Mouse (Mus musculus) neutrophil, adult 5-6 weeks (primary cell): ENCODE data around the gene Aknad1. TPM values are rescaled to one million over a fixed set of nuclear protein-coding genes. Genes with fewer than 3 reads are reported as not detected.

Experiments
- ATAC-seq: fragments of 151-379, 151-347 bp; 2 replicates; pipeline ENCODE4 v1.8.0; 2017; ENCODE audit warnings: mild to moderate bottlenecking, moderate TSS enrichment; ENCODE audit not compliant: insufficient number of reproducible peaks, poor library complexity, low FRiP score, severe bottlenecking; ENCODE audit errors: extremely low read depth
- total RNA-seq: library from RNA; stranded (forward); fragments of 200-1000 nt; gene quantifications from 2 replicates; pipeline ENCODE4 v1.2.3, GENCODE M21; 2017

Aknad1 gene
- total RNA-seq, 1 experiment from 2014 or later: not detected

DNA sequence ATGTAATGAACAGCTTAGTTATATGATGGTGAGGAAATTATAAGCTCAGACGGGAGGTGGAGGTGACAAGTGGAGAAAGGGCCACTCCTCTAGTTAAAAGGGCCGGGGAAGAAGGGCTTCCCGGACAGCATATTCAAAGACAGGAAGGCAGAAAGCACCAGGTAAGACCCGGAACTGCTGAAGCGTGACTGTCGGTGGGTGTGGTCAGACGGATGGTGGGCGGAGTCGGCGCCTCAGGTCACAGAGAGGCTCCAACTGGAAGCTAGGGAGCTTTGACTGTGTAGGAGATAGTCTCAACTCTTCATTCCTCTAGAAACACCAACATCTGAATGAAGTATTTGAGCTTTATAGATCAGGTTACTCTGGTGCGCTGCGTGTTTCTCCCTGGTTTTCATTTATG, 9.1 kb upstream of the Aknad1 start:
- no peak for ATAC-seq

DNA sequence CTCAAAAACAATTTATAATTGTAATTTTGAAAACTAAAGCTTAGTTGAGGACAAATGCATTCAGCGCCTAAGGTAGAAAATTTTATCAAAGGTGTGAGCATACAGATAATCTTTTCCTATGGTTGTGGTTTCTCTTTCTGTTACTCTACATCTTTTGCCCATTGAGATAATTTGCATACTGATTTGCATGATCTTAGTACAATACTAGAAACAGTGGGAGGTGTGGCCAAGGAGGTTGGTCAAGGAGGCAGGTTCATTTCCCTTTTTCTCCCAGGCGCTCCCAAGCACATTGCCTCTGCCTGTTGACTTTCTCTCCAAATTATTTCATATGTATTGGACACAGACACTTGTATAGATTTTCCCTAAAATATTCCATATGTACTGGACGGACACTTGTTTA, 1.7 kb upstream of the Aknad1 start:
- ATAC-seq: no peak

DNA sequence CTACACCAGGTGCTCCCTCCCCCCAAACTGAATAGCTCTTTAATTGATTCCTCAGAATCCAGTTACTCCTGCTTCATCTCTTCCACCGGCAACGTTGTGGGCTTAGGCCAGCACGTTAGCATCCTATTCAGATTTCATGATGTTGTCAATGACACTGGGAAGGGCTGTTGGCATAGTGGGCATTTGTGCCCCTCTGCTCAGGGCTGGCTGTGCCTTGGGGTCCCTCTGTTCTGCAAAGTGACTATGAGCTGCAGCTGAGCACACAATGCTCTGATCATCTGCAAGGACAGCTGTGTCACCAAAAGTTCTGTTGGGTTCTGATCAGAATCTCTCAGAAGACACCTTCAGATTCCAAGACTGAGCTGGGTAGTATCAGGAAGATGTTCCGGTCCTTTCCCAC, 4.6 kb downstream of the Aknad1 start:
- no peak for ATAC-seq

DNA sequence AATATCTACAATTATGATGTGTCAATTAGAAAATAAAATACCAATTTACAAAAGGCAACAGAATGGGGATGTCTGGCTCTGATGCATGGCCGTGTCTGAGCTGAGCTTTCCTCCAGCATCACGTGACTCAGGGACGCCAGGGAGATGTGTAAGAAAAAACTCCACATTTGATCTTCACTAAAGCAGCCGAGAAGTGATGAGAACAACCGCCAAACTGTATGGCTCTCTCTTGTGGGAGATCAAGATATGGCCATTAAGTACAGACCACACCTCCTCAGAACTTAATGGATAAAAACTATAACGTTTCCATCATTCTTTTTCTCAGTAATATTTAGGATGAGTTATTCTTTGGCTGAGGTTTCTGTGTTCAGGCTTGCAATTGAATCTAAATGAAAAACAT, 11.6 kb downstream of the Aknad1 start:
- no peak for ATAC-seq

DNA sequence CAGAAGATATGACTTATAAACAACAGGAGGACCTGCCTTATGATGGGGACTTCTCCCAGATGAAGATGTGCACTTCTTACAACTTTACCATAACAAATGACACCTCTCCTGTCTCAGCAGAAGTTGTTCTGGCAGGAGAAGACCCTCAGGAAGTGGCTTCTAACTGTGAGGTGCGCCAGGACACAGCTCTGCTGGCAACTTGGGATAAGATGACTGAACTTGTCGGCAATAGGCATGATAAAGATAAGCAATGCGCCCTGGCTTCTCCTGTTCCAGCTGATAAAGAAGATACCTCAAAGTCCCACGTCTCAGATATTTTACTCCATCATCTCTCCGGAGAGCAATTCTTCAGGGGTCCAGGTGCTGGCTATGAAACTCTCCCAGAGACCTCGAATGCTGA, 12.2 kb downstream of the Aknad1 start:
- ATAC-seq: no peak

DNA sequence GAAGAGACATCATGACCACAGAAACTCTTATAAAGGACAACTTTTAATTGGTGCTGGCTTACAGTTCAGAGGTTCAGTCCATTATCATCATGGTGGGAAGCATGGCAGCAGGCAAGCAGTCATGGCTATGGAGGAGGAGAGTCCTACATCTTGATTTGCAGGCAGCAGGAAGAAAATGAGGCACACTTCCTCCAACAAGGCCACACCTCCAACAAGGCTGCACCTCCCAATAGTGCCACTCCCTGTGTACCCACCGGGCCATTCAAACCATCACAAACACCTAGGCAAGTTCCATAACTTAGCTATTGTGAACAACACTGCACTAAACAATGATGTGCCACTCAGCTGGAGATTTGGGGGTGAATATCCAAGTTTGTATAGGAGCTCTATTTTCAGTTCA, 15.1 kb downstream of the Aknad1 start:
- no peak for ATAC-seq

DNA sequence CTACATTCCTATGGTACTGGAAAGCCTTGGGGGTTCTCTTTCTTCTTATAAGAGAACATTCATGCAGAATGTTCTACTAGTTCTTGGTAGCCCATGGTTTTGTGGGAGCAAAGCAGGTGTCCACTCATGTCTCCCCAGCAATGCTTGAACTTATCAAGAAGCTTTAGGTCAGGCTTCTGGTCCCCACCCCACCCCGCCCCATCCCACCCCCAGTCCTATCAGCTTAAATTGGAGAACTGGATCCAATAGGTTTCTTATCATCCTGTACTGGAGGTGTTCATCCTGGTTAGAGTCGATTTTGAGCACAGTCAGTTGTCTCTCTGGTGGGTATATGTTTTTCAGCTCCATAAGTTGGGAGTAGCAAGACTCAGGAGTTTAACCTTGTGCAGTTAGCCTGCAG, 16.1 kb downstream of the Aknad1 start:
- no peak for ATAC-seq

DNA sequence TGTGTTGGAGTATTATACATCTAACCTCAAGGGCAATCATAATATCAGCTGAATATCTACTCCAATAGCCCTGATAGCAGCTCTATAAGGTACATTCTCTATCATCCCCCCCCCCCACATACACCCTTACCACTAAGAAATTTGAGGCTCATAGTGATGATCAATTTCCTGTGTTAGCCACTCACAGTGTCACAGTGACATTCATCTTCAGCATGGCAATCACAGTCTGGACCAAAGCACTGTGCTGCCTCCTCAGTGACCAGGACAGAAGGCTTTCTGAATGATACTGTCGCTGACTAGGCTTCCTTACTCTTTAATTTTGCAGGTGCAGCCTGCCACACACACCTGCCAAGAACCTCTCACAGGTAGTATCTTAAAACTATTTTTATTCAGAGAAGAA, 16.7 kb downstream of the Aknad1 start:
- no peak for ATAC-seq

DNA sequence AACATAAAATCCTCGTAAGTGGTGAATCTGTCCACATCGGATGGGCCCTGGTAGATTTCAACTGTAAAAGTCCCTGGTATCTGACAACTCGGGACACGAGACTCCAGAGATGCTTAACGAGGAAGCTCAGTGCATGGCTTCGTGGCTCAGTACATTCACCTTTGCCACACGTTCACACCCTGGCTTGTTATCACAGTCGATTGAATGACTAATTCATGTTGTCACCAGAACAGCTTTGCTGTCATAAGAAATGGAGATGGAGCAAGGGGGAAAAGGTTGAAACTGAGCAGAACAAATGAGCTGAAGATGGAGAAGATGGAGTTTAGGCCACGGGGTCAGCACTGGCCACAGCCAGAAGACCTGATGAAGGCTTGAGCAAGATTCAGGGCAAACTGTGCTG, 18.1 kb downstream of the Aknad1 start:
- no peak for ATAC-seq

DNA sequence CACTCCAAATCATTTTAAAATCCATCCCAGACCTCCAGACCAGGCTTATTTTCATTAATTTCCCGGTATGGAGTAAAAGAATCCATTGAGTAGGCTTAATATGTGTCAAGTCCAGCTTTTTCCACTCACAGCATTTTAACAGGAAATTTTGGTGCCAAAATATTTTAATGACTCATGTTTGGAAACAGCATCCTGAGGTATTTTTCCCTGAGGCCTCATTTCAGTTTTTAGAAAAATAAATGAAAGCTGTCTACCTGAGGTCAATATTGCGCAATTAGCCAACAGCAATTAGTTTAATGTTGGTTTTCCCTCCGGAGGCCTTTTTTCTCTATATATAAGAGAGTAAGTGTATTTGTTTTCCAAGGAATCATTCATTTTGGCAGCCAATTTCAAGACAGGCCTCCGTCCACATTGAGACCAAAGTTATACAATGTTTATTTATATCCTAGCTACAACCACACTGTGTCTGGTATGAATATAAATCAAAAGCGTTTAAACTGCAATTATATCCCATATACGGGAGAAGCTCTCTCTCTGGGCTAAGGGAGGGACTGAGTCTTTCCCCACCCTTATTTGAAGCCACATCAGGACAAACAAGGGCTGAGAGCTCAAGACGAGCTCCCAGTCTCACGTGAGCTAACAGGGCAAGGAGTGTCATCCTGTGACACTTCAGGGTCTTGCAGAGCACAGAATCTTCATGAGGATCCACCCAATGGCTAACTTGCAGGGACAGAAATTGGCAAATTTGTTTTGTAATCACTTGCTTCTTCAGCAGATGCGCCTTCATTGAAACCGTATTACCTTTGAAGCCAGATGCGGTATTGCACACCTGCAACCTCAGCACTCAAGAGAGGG, 20.3 kb downstream of the Aknad1 start:
- ATAC-seq: no peak

DNA sequence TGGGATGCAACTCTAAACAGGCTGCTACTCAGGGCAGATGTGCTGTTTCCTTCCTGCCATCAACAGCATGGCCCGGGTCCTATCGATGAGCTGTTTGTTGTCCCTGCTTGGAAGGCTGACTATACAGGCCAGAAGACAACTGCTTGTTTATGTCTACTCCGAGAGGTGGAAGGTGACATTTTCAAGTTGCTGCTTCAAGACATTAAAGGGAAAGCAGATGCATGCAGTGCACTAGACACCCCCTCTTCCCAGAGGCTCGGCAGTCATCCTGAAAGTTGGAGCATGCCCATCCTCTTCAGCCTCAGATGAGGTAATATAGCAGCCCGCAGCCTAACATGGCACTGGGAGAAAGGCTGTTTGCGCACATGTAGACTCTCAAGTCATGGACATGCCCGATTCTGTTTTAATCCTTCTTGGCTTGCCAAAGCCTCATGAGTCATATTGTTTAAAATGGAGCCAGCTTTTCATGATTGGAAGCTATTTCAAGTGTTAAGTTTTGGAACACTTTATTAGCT, 23.2 kb downstream of the Aknad1 start:
- ATAC-seq: no peak

DNA sequence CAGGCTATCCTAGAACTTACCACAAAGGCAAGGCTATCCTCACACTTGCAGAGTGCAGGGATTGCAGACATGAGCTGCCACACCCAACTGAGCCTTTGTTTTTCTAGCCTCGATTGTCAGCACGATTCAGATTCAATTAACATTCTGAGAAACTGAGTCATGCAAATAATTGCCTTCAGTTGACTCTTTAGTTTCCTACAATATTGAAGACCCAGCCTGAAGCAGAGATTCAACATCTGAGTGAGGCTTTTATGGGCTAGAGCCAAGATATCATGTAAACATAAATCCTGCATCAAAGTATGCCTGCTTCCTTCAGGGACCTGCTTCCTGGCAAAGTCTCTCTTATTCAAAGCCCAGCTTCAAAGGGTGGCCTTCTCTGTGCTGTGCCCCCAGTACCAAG, 24.2 kb downstream of the Aknad1 start:
- no peak for ATAC-seq

DNA sequence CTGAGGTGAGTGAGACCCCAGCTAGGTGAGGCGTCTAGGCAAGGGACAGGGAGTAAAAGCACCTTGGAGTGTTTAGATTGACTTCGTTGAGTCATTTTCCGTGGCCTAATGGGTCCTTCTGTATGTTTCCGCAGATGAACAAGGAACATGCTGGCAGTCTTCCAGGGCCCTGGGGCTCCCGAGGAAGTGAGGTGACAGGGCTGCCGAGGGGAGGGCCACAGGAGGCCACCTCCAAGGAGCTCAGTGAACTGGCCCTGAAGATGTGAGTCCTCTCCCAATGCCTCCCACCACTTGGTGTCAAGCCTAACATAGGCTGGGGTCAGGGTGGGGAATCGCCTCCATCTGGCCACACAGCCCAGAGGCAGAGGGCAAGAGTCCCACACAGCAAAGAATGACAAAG, 25.5 kb downstream of the Aknad1 start:
- ATAC-seq: no peak

DNA sequence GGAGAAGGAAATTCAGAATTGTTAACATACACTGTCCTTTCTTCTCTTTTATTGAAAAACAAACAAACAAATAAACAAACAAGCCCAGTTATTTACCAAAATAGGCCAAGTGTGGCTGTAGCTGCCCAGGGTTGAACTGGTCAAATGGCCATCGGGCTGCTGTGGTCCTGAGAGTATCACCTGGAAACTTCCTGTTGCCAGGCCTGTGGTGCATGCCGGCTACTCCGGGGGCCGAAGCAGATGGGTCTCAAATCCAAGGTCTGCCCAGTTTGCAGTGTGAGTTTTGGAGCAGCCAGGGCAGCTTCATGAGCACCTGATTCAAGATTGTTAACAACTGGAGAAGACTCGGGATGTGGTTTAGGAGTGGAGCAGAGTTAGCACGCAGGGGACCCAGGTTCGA, 26.0 kb downstream of the Aknad1 start:
- no peak for ATAC-seq

DNA sequence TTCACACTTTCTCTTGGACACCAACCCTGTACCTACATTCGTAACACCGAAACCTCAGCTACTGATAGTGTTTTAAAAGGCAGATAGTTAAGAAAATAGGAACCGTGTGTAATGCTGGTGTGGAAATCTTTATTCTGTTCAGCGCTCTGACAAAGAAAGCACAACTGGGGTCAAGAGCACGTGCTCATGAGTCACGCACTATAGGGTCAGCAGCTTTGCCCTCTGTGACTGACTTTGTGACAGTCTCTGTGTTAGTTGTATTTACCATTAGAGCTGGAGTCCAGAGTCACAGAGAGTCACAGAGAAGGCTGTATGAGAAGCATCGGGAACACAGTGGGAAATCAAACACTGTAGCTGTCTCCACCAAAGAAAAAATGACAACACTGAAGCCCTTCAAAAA, 27.5 kb downstream of the Aknad1 start:
- no peak for ATAC-seq

DNA sequence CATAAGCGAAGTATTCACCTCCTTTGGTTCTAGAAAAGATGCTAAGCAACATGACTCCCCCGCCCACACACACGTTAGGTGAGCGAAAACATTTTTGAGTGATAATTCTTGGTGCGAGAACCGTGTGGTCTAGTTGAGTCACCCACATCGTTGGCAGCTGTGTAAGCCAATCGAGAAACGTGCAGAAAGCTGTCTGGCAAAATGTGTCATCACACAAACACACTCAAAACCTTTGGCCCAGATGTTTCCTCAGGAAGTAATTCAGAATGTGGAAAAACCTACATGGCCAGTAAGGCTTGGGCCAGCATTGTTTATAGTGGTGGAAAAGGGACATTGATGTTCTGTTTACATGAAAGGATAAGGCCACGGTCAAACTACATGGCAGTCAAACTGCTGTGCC, 28.0 kb downstream of the Aknad1 start:
- ATAC-seq: no peak

DNA sequence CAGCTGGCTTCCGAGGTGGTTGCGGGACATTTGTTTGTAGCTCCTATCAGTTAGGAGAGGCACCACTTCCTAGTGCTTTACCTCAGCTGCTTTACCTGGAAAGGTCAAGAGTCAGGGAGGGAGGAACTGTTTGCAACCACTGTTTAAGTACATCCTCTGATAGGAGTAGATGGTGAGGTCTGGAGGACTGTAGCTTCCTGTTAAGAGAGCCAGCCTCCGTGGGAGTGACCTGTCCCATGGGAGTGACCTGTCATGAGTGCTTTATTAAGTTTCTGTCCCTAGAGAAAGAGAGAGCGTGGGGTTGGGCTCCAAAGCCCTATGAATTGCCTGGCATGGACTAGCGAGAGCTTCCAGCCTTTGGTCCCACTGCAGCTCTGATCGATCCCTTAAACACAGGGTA, 30.1 kb downstream of the Aknad1 start:
- ATAC-seq: no peak

DNA sequence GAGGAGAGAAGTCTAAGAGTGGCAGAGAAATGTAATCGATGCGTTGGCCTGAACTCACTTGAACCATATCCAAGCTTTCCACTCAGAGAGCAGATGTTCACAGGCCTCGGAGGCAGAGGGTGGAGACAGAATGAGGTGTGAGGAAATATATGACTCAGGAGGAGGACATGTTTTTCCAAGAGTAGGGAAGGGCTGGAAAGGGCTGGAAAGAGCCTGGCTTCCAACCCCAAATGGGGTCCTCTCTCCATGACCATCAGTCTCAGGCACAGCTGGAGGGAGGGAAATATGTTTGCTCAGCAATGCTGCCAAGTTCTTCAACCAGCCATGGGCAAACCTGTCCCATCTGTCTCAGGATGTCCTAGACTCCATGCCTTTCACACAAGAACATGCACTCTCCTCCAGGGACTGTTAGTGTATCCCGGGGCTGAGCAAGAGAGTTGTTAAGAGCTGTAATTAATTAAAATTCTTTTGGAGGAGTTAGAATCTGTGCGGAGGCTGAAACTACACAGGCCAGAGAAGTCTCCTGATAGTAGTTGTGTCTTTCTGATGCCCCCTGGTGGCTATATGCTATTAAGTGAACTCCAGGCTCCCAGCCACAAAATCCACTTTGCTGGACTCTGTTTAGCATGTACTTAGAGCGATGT, 31.4 kb downstream of the Aknad1 start:
- peak; percentile 31; the same call in 1 of the 2 replicates for ATAC-seq

DNA sequence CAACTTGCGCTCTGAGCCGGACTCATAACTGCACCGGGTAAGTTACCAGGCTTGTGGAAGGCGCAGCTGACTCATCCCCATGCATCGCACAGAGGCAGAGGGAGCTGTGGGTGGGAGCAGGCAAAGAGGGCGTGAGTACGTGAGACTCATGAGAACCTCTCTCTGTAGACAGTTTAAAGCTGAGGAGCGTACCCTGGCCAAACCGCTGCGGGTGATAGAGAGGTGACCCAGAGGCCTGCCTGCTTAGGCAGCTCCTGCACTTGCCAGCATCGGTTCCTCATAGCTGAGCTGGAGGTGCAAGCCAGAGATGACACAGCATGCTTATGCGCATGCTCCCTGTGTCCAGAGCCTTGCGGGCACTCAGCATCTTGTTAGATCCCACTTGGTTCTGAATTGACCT, 32.8 kb downstream of the Aknad1 start:
- no peak for ATAC-seq

DNA sequence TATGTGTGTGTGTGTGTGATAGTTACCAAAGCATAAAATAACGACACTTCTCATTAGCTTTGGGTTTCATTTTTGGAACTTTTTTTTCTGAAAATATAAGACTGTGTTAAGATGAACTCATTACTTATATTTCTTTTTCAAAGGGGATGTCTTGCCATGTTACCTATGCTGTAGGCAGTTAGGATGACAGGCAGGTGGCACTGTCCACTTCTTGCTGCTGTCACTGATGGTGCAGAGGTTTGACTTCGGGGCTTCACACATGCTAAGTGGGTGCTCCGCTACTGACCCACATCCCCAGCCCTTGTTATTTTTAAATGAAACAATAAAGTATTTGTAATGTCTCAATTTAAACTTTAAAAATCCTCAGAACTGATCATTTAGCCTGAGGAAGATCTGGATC, 33.4 kb downstream of the Aknad1 start:
- ATAC-seq: no peak
